Mouse (Mus musculus): Measurements from ENCODE around the gene Ssc5d. TPM values are rescaled to one million over a fixed set of nuclear protein-coding genes. Genes with fewer than 3 reads are reported as not detected.
A peak's percentile ranks its signal among the peaks of the same experiment; 100 is the strongest.

Gene Ssc5d
- polyA plus RNA-seq, 1 experiment from 2014 or later, result 1.9 TPM

DNA sequence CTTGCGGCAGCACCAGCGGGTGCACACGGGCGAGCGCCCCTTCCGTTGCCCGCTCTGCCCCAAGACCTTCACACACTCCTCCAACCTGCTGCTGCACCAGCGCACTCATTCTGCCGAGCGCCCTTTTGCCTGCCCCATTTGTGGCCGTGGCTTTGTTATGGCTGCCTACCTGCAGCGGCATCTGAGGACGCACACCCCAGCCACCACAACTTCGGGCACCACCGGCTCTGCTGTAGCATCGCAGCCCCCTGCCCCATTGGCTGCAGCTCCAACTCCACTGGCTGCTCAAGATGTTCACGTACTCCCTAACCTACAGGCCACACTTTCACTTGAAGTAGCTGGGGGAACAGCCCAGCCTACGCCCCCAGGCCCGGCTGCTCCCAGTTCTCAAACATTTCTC is 5.1 kb upstream of the Ssc5d start:
- Histone ChIP-seq H3K4me1 (ENCODE audit: control insufficient read depth in 2 of 2, insufficient read depth in 2 of 2, low read length in 2 of 2) (peaks cover 36 to 58% of the 10 kb centered on the region in 2 experiments), H3K9me3 (ENCODE audit: control insufficient read depth, low read length) (no peaks in the 10 kb centered on the region), H3K9ac (ENCODE audit: low read length) (no peak overlapping the region), H3K4me2 (ENCODE audit: low read length) (no peak overlapping the region), H3K4me3 (ENCODE audit: control insufficient read depth in 1 of 2, insufficient read depth in 1 of 2, low read depth in 1 of 2, low read length in 2 of 2) (no peak overlapping the region), H3K27me3 (ENCODE audit: control insufficient read depth, insufficient read depth, low read length) (no peaks in the 10 kb centered on the region), H3K27ac (replicated peaks in 1 of 2; ENCODE audit: control insufficient read depth in 1 of 2, insufficient read depth in 1 of 2, low read depth in 2 of 2, low read length in 2 of 2) (peak overlapping the region in 1 of 2 experiments; percentile 74; a peak in 2 of 4 replicates), H3K36me3 (ENCODE audit: control insufficient read depth, insufficient read depth, low read length) (peaks cover 40% of the 10 kb centered on the region)
- 92% methylated on average over 19 of the region's 19 CpGs for WGBS
- no peak for ATAC-seq (ENCODE audit: insufficient number of reproducible peaks, insufficient read depth, low FRiP score, low read depth)

DNA sequence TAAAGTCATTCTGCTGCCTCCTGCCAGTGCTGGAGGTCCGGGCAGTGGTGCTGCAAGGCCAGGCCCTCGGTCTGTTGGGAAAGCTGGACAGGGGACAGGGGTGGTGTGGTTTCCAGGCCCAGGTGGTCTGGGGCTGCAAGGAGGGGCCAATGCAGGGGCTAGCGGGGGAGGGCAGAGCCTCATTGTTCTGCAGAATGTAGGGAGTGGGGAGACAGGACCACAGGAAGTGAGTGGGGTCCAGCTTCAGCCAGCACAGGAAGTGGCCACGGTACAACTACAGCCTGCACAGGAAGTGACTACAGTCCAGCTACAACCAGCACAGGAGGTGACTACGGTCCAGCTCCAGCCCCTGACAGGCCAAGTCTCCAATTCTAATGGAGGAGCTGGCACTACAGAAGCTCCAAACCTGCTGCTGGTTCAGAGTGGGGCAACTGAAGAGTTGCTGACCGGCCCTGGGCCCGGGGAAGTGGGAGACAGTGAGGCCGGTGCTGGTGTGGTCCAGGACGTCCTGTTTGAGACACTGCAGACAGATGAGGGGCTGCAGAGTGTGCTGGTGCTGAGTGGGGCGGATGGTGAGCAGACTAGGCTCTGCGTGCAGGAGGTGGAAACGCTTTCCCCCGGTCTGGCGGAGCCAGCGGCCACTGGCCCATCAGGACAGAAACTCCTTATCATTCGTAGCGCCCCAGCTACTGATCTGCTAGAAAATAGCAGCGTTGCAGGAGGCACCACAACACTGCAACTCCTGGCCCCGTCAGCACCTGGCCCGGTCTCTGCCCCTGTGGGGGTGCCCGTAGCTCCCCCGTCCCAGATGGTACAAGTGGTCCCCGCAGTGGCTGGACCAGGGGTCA is 4.4 kb upstream of the Ssc5d start:
- Histone ChIP-seq H3K4me2 (ENCODE audit: low read length) (peak overlapping the region; percentile 32), H3K27ac (replicated peaks in 1 of 2; ENCODE audit: control insufficient read depth in 1 of 2, insufficient read depth in 1 of 2, low read depth in 2 of 2, low read length in 2 of 2) (peak overlapping the region; percentile 60 to 74), H3K27me3 (ENCODE audit: control insufficient read depth, insufficient read depth, low read length) (no peaks in the 10 kb centered on the region), H3K9ac (ENCODE audit: low read length) (peak overlapping the region; percentile 44; the same call in 1 of the 2 replicates), H3K4me1 (ENCODE audit: control insufficient read depth in 2 of 2, insufficient read depth in 2 of 2, low read length in 2 of 2) (peaks cover 41 to 61% of the 10 kb centered on the region in 2 experiments), H3K9me3 (ENCODE audit: control insufficient read depth, low read length) (no peaks in the 10 kb centered on the region), H3K36me3 (ENCODE audit: control insufficient read depth, insufficient read depth, low read length) (peaks cover 40% of the 10 kb centered on the region), H3K4me3 (ENCODE audit: control insufficient read depth in 1 of 2, insufficient read depth in 1 of 2, low read depth in 1 of 2, low read length in 2 of 2) (no peak overlapping the region)
- ATAC-seq (ENCODE audit: insufficient number of reproducible peaks, insufficient read depth, low FRiP score, low read depth), result peak; percentile 25; the same call in 1 of the 2 replicates
- WGBS, result 25% methylated on average over 23 of the region's 23 CpGs

DNA sequence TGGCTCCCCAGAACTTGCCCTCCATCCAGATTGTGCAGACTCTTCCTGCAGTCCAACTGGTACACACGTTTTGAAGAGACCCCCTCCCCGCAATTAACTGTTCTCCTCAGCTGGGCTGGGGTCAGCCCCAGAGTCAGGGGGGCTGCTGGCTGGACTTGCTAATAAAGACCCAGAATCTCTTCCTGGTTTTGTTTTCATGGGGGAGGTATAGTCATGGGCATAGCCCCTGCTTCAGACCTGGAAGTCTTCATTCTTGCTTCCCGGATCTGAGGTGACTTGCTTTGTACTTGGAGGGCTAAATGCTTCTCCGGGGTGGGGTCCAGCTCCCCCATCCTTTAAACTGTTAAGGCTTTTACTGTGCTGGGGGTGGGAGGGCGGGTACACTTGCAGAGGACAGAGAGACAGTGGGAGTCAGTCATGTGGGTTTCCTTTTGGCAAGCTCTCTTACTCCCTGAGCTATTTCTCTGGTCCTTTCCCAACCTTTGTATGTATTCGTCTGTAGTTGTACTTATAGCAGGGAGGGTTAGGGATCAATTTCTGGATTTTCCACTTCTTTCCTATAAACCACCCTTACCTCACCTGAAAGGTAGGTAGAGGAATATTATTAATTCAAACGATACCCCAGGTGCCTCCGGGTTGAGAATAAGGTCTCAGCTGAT is 3.6 kb upstream of the Ssc5d start, which contains the start of gene Nat14:
TSS of gene Nat14 (plus strand) at position 205 of the 659 bp plus-strand sequence.
- no peak for ATAC-seq (ENCODE audit: insufficient number of reproducible peaks, insufficient read depth, low FRiP score, low read depth)
- Histone ChIP-seq H3K4me2 (ENCODE audit: low read length) (peak within 1 kb of the TSS; percentile 82), H3K9me3 (ENCODE audit: control insufficient read depth, low read length) (no peaks in the 10 kb centered on the region), H3K27ac (replicated peaks in 1 of 2; ENCODE audit: control insufficient read depth in 1 of 2, insufficient read depth in 1 of 2, low read depth in 2 of 2, low read length in 2 of 2) (peak within 1 kb of the TSS; percentile 60 to 74), H3K4me3 (ENCODE audit: control insufficient read depth in 1 of 2, insufficient read depth in 1 of 2, low read depth in 1 of 2, low read length in 2 of 2) (peak within 1 kb of the TSS; percentile 32 to 41), H3K36me3 (ENCODE audit: control insufficient read depth, insufficient read depth, low read length) (peaks cover 40% of the 10 kb centered on the region), H3K27me3 (ENCODE audit: control insufficient read depth, insufficient read depth, low read length) (peaks cover 1% of the 10 kb centered on the region; the same call in 1 of the 2 replicates), H3K4me1 (ENCODE audit: control insufficient read depth in 2 of 2, insufficient read depth in 2 of 2, low read length in 2 of 2) (peaks cover 40 to 54% of the 10 kb centered on the region in 2 experiments), H3K9ac (ENCODE audit: low read length) (peak within 1 kb of the TSS; percentile 64)
- 32% methylated on average over 8 of the region's 8 CpGs for WGBS

DNA sequence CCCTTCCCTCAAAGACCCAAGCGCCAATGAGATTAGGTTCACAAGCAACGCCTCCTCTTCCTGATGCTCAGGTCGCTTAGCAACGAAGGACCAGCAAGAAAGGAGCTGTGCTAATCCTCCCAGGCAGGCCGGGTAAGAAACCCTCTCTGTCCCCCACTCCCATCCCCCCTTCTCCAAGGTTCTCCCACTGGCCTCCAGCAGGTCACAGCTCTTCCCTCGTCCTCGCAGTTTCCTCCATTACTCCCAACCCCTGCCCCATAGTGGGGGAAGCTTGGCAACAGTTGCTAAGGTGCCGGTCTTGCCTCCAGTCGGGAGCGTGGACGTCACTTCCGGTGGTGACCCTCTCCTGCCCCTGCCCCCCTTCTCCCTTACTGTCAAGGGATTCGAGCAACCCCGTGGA is 3.1 kb upstream of the Ssc5d start:
- H3K9ac ChIP-seq (ENCODE audit: low read length), result peak overlapping the region; percentile 64
- ATAC-seq (ENCODE audit: insufficient number of reproducible peaks, insufficient read depth, low FRiP score, low read depth), result 0 out of 2 replicates have a peak, but pooled peaks have one; percentile 14
- WGBS, result 0% methylated on average over 14 of the region's 14 CpGs
- H3K4me2 ChIP-seq (ENCODE audit: low read length), result peak overlapping the region; percentile 82
- H3K4me1 ChIP-seq (ENCODE audit: control insufficient read depth in 2 of 2, insufficient read depth in 2 of 2, low read length in 2 of 2), result peaks cover 40 to 54% of the 10 kb centered on the region in 2 experiments
- peak overlapping the region; percentile 32 to 41 for H3K4me3 ChIP-seq (ENCODE audit: control insufficient read depth in 1 of 2, insufficient read depth in 1 of 2, low read depth in 1 of 2, low read length in 2 of 2)
- H3K9me3 ChIP-seq (ENCODE audit: control insufficient read depth, low read length), result no peaks in the 10 kb centered on the region
- H3K36me3 ChIP-seq (ENCODE audit: control insufficient read depth, insufficient read depth, low read length), result peaks cover 34% of the 10 kb centered on the region
- H3K27ac ChIP-seq (replicated peaks in 1 of 2; ENCODE audit: control insufficient read depth in 1 of 2, insufficient read depth in 1 of 2, low read depth in 2 of 2, low read length in 2 of 2), result 0 out of 4 replicates have a peak overlapping the region, but pooled peaks of 1 of the 2 experiments have one; percentile 58
- peaks cover 5% of the 10 kb centered on the region for H3K27me3 ChIP-seq (ENCODE audit: control insufficient read depth, insufficient read depth, low read length)

- peaks cover 5% of the 10 kb centered on the region for H3K27me3 ChIP-seq (ENCODE audit: control insufficient read depth, insufficient read depth, low read length)
- peak overlapping the region; percentile 32 to 41 for H3K4me3 ChIP-seq (ENCODE audit: control insufficient read depth in 1 of 2, insufficient read depth in 1 of 2, low read depth in 1 of 2, low read length in 2 of 2)
- H3K9me3 ChIP-seq (ENCODE audit: control insufficient read depth, low read length), result no peaks in the 10 kb centered on the region
- H3K9ac ChIP-seq (ENCODE audit: low read length), result peak overlapping the region; percentile 66
- peaks cover 40 to 54% of the 10 kb centered on the region in 2 experiments for H3K4me1 ChIP-seq (ENCODE audit: control insufficient read depth in 2 of 2, insufficient read depth in 2 of 2, low read length in 2 of 2)
- 2% methylated on average over 14 of the region's 14 CpGs for WGBS
- peaks cover 29% of the 10 kb centered on the region for H3K36me3 ChIP-seq (ENCODE audit: control insufficient read depth, insufficient read depth, low read length)
- H3K4me2 ChIP-seq (ENCODE audit: low read length), result peak overlapping the region; percentile 82
- no peak for ATAC-seq (ENCODE audit: insufficient number of reproducible peaks, insufficient read depth, low FRiP score, low read depth)
- peak overlapping the region; percentile 31 to 58; a peak in 1 of 4 replicates for H3K27ac ChIP-seq (replicated peaks in 1 of 2; ENCODE audit: control insufficient read depth in 1 of 2, insufficient read depth in 1 of 2, low read depth in 2 of 2, low read length in 2 of 2)
These were observed 2.5 kb upstream of the Ssc5d start for GRCm38 (mm10) chr7:4922931-4923565.

GRCm38 (mm10) chr7:4923586-4924364 is 1.8 kb upstream of the Ssc5d start:
- H3K9ac ChIP-seq (ENCODE audit: low read length), result peak overlapping the region; percentile 66
- WGBS, result 5% methylated on average over 37 of the region's 37 CpGs
- peak overlapping the region; percentile 21 to 32 for H3K4me3 ChIP-seq (ENCODE audit: control insufficient read depth in 1 of 2, insufficient read depth in 1 of 2, low read depth in 1 of 2, low read length in 2 of 2)
- H3K27ac ChIP-seq (replicated peaks in 1 of 2; ENCODE audit: control insufficient read depth in 1 of 2, insufficient read depth in 1 of 2, low read depth in 2 of 2, low read length in 2 of 2), result peak overlapping the region; percentile 65 to 75
- ATAC-seq (ENCODE audit: insufficient number of reproducible peaks, insufficient read depth, low FRiP score, low read depth), result no peak
- peak overlapping the region; percentile 82 for H3K4me2 ChIP-seq (ENCODE audit: low read length)
- H3K9me3 ChIP-seq (ENCODE audit: control insufficient read depth, low read length), result no peaks in the 10 kb centered on the region
- H3K36me3 ChIP-seq (ENCODE audit: control insufficient read depth, insufficient read depth, low read length), result peaks cover 22% of the 10 kb centered on the region
- peaks cover 5% of the 10 kb centered on the region for H3K27me3 ChIP-seq (ENCODE audit: control insufficient read depth, insufficient read depth, low read length)
- peaks cover 40 to 54% of the 10 kb centered on the region in 2 experiments for H3K4me1 ChIP-seq (ENCODE audit: control insufficient read depth in 2 of 2, insufficient read depth in 2 of 2, low read length in 2 of 2)

Measured in heart, embryonic 14.5 days (tissue).